Mouse (Mus musculus): ENCODE measurements around the gene Galm.
"Not testable (repeated sequence)": the region's sequence is repeated elsewhere in the genome, so short reads cannot be mapped to it uniquely, and the experiment has no call there.

The Galm gene

DNA sequence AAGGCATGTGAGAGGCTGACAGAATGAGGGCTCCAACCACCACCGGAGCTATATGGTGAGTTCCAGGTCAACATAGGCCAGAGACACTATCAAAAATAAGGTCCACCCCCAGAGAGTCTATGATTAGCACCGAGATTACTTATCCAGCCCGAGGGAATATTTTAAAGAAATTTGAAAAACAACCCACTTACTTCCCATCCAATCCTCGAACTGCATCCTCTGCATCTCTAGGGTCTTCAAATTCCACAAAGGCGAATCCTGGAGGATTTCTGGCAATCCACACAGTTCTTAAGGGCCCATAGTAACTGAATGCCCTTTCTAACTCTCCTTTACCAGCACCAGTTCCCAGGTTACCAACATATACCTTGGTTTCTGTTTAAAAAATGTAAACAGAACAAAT is 78.4 kb downstream of the Galm start:
- in situ Hi-C loops (cut with MboI, MseI), result loop anchor here (25.0 kb wide), 1 partner anchor 1118 kb away; no protein-coding TSS in a partner anchor

GRCm38 (mm10) chr17:80206301-80206670 is 79.0 kb downstream of the Galm start:
- in situ Hi-C loops (cut with MboI, MseI), result loop anchor here (25.0 kb wide), 1 partner anchor 1119 kb away; no protein-coding TSS in a partner anchor

DNA sequence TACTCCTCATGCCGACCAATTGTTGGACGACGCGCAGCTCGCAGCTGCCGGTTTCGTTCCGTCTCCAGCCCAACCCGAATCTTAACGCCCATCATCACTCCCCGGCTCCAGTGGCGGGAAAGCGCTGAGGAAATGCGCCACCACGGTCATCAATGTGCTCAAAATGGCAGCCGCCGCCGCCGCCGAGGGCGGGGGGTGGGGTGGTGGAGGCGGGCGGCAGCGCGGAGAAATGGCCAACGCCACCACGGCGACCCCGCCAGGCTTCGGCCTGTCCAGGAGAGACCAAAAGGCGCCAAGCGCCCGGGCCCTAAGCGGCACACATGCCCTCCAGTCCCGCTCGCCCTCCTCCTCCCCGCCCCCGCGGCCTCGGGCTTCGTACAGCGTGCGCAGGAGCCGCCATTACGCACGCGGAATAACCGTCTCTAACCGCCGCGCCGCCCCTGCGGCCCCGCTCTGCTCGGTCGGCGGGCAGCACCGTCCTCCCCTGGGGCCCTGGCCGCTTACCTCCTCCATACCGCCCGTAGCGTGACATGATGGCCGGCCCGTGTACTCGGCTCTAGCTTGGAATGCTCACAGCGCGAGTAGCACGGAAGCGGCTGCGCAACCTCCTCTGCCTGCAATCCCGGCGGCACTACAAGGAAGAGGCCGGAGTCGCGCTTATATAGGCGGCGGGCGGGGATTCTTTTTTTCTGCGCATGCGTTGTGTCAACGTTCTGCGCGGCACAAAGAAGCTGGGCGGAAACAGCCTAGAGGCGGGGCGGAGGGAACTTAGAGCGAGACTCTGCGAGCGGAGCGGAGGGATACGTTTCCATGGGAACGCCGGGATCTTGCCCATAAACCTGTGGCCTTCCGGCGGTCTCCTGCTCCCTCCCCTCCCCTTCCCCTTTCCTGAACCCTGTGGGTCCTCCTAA is 79.7 kb downstream of the Galm start, which contains the start of the genes Srsf7 and Ttc39d:
TSS of gene Srsf7 (minus strand) at position 637 of the 911 bp plus-strand sequence.
TSS of gene Ttc39d (plus strand) at position 790 of the 911 bp plus-strand sequence.
- in situ Hi-C loops (cut with MboI, MseI), result loop anchor here (25.0 kb wide), 1 partner anchor 1120 kb away; no protein-coding TSS in a partner anchor

DNA sequence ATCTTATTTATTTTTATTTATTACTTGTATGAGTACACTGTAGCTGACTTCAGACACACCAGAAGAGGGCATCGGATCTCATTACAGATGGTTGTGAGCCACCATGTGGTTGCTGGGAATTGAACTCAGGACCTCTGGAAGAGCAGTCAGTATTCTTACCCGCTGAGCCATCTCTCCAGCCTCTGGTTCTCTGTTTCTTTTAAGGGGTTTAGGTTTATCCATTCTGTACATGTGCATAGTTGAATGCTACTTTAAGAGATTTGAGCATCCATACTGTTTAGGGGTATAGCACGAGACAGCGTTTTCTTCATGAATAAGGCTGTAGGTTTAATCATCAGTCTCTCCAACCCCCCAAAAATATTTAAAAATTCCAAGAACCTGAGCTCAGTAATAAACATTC is 86.7 kb downstream of the Galm start:
- in situ Hi-C loops (cut with MboI, MseI), result loop anchor here (10.0 to 25.0 kb wide), 2 partner anchors 341 to 1127 kb away; no protein-coding TSS in a partner anchor

DNA sequence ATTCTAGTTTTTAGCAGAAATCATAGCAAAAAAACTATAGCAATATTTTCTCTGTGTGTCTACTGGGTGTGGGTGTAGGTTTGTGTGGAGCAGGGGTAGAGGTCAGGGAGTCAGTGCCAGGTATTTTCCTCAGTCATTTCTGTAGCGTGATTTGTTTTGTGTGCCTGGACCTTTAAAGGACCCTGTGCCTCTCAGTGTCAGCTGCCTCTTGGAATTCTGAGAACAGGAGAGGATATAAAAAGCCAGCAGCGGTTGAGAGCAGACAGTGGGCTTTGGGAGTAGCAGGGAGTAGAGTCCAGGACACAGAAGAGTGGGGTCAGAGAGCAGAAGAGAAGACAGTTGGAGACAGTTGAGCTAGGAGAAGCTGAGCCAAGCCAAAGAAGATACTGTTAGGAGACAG is 92.9 kb downstream of the Galm start:
- in situ Hi-C loops (cut with MboI, MseI), result loop anchor here (25.0 kb wide), 1 partner anchor 1133 kb away; no protein-coding TSS in a partner anchor

DNA sequence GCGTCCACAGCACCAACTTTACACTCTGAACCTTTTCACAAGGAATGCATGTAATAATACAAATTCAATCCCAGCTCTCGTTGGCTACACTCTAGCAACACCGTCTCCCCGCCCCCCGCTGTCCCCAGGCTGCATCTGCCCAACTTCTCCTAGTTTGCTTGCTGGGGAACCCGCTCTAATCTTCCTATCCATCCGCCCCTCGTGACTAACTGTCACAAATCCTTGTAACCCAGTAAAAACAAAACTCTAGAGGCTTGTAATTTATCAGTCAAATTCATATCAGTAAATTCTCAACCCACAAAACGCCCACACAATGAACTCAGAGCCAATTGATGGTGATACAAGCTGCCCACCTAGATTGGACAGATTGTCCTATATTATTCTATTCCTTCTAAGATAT is 93.9 kb downstream of the Galm start:
- in situ Hi-C loops (cut with MboI, MseI), result loop anchor here (25.0 kb wide), 1 partner anchor 1134 kb away; no protein-coding TSS in a partner anchor

GRCm38 (mm10) chr17:80221890-80222628 is 94.8 kb downstream of the Galm start:
- in situ Hi-C loops (cut with MboI, MseI), result loop anchor here (25.0 kb wide), 1 partner anchor 1135 kb away; no protein-coding TSS in a partner anchor

- in situ Hi-C loops (cut with MboI, MseI), result loop anchor here (25.0 kb wide), 1 partner anchor 1137 kb away; no protein-coding TSS in a partner anchor
Measured at GRCm38 (mm10) chr17:80223829-80224228, 96.6 kb downstream of the Galm start.

- in situ Hi-C loops (cut with MboI, MseI), result loop anchor here (25.0 kb wide), 1 partner anchor 1137 kb away; no protein-coding TSS in a partner anchor
Measured at GRCm38 (mm10) chr17:80224326-80225116, 97.2 kb downstream of the Galm start, which contains the start of gene Gemin6. Gene Gemin6 (plus strand): TSS chr17:80224441.

GRCm38 (mm10) chr17:80225142-80225541 is 97.9 kb downstream of the Galm start:
- in situ Hi-C loops (cut with MboI, MseI), result not testable (repeated sequence)

DNA sequence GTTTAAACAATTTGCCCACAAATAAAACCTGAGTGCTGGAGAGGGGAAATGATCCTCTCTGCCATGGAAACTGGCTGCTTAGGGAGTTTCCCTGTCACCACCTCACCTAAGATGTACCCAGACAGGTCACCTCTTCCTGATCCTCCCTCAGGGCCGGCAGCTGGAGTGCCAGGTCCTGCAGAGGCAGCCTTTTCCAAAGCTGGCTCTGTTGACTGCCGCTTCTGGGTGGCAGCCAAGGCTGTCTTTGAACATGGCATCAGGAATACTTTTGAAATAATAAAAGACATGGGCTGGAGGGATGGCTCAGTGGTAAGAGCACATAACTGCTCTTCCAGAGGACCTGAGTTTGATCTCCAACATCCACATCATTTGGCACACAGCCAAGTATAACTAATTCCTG is 102.1 kb downstream of the Galm start:
- in situ Hi-C loops (cut with MboI, MseI), result no loop called here

DNA sequence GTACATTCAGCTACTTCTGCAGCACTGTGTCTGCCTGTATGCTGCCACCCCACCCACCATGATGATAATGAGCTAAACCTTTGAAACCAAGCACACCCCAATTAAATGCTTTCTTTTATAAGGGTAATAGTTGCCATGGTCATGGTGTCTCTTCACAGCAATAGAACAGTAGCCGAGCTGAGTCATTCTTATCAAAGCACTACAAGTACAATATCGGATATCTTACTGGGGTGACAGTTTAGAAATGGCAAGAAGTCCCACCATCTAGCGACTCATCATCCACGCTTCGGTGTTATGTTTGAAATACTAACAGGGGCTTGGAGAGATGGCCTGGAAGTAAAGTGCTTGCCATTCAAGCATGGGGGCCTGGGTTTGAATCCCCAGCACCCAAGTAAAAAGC is 106.6 kb downstream of the Galm start:
- in situ Hi-C loops (cut with MboI, MseI), result no loop called here

- in situ Hi-C loops (cut with MboI, MseI), result no loop called here
Measured at GRCm38 (mm10) chr17:80234376-80234775, 107.1 kb downstream of the Galm start.

Measured in regulatory T cell (primary cell).